Mouse (Mus musculus) adrenal gland, postnatal 10 days (tissue): ENCODE measurements around the gene Fbln2. TPM values are rescaled to one million over a fixed set of nuclear protein-coding genes. Genes with fewer than 3 reads are reported as not detected.

ENCODE experiments used
- total RNA-seq, 2 experiments: library from RNA; stranded (reverse); gene quantifications; 2 replicates each; pipeline ENCODE4 v1.2.3; 2021

The Fbln2 gene
- total RNA-seq, 2 experiments from 2014 or later = 59.6 to 62.1 TPM

Other genes starting within 250 kb of the Fbln2 start
- gene Iqsec1, start 223.8 kb upstream of the Fbln2 start, total RNA-seq = 10 to 100 TPM; 82.0 to 90.7 TPM
- 10 to 100 TPM; 10.1 to 18.0 TPM for gene Nup210, start 95.6 kb upstream of the Fbln2 start, total RNA-seq
- gene Hdac11, start 55.8 kb upstream of the Fbln2 start, total RNA-seq = 10 to 100 TPM in 1 of 2 experiments, 1 to 10 TPM in 1; 9.7 to 12.3 TPM
- not detected for gene Wnt7a, start 198.9 kb downstream of the Fbln2 start, total RNA-seq